Mouse (Mus musculus): ENCODE measurements around the gene Ldha. TPM values are rescaled to one million over a fixed set of nuclear protein-coding genes. Genes with fewer than 3 reads are reported as not detected.
"Not testable (repeated sequence)": the region's sequence is repeated elsewhere in the genome, so short reads cannot be mapped to it uniquely, and the experiment has no call there.

Gene Ldha
- polyA plus RNA-seq, 2 experiments from 2014 or later: 1,036 to 1,248 TPM

DNA sequence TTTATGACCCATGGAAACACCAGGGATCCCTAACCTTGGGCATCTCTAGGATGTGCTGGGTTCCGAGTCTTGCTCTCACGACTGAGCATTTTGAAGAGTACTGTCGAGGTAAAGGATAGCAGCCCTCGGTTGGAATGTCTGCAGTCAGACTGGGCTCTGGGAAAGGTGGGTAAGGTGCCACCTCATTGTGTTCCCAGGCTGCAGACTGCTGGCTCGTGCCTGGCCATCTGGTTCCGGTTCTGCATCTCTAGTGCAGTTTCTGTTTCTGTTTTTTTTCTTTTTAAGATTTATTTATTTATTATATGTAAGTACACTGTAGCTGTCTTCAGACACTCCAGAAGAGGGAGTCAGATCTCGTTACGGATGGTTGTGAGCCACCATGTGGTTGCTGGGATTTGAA is 40.7 kb downstream of the Ldha start:
- not testable (repeated sequence) for ATAC-seq

DNA sequence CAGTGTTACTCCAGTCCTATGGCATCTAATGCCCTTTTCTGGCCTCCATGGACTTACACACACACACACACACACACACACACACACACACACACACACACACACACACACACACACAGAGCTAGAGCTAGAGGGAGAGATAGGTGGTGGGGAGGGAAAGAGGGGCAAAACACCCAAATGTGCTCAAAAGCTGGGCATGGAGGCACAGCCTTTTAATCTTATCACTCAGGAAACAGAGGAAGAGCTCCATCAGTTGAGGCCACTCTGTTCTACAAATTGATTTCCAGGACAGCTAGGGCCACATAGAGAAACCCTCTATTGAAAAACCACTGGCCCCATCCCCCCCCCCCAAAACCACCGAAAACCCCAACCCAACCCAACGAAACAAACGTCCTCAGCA is 42.0 kb downstream of the Ldha start:
- no peak for ATAC-seq

DNA sequence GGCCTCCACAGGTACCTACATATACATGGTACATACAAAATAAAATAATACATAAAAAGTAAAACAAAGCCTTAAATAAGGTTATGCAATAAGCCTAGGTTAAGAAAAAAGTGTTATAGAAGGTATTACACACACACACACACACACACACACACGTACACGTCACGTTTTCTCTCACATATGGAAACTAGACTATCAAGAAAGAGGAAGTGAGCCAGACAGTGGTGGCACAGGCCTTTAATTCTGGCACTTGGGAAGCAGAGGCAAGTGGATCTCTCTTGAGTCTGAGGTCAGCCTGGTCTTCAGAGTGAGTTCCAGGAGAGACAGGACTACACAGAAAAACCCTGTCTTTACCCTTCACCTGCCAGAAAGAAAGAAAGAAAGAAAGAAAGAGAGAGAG is 54.2 kb downstream of the Ldha start:
- no peak for ATAC-seq

DNA sequence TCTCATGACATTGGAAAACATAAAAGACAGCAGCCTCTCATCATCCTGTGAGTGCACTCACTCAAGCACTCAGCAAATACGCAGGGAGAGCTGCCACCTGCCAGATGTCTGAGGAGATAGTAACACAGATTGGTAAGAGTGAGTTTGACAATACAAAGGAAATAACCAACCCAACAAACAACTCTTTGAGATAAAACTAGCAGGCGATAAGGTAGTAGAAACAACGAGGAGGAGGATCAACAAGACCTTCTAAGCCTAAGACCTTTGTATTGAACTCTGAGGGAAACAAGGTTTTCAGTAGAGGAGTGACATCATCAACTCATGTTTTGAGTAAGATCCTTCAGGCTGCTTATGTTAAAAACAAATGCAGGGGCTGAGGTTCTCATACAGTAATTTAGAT is 58.1 kb downstream of the Ldha start:
- ATAC-seq: peak; percentile 73

Other genes with a start within 250 kb of the Ldha start
- gene Sergef, start 201.7 kb upstream of the Ldha start, polyA plus RNA-seq (2017; shearing (Covaris generic)): 10 to 100 TPM; 17.9 to 18.3 TPM
- under 1 TPM in 1 of 2 experiments, not detected in 1; 0.99 TPM for gene Tph1, start 168.9 kb upstream of the Ldha start, polyA plus RNA-seq (2017; shearing (Covaris generic))
- 10 to 100 TPM; 17.6 to 18.9 TPM for gene Saal1, start 130.8 kb upstream of the Ldha start, polyA plus RNA-seq (2017; shearing (Covaris generic))
- gene Saa3, start 125.8 kb upstream of the Ldha start, polyA plus RNA-seq (2017; shearing (Covaris generic)): not detected
- not detected for gene Saa4, start 108.9 kb upstream of the Ldha start, polyA plus RNA-seq (2017; shearing (Covaris generic))
- under 1 TPM in 1 of 2 experiments, not detected in 1; 0.20 TPM for gene Saa1, start 98.5 kb upstream of the Ldha start, polyA plus RNA-seq (2017; shearing (Covaris generic))
- under 1 TPM in 1 of 2 experiments, not detected in 1; 0.25 TPM for gene Saa2, start 89.7 kb upstream of the Ldha start, polyA plus RNA-seq (2017; shearing (Covaris generic))
- gene Hps5, start 45.4 kb upstream of the Ldha start, polyA plus RNA-seq (2017; shearing (Covaris generic)): 10 to 100 TPM; 17.6 to 17.8 TPM
- gene Gtf2h1, start 45.4 kb upstream of the Ldha start, polyA plus RNA-seq (2017; shearing (Covaris generic)): 10 to 100 TPM; 22.9 to 23.4 TPM
- gene Ldhc, start 19.7 kb downstream of the Ldha start, polyA plus RNA-seq (2017; shearing (Covaris generic)): not detected
- 100 to 1,000 TPM in 1 of 2 experiments, 10 to 100 TPM in 1; 85.8 to 103 TPM for gene Tsg101, start 78.5 kb downstream of the Ldha start, polyA plus RNA-seq (2017; shearing (Covaris generic))
- 1 to 10 TPM; 6.4 to 8.0 TPM for gene Uevld, start 117.1 kb downstream of the Ldha start, polyA plus RNA-seq (2017; shearing (Covaris generic))
- gene Gm9999, start 142.1 kb downstream of the Ldha start, polyA plus RNA-seq (2017; shearing (Covaris generic)): not detected
- 10 to 100 TPM; 23.5 to 32.3 TPM for gene Spty2d1, start 166.9 kb downstream of the Ldha start, polyA plus RNA-seq (2017; shearing (Covaris generic))
- gene Tmem86a, start 209.1 kb downstream of the Ldha start, polyA plus RNA-seq (2017; shearing (Covaris generic)): 1 to 10 TPM; 1.0 to 2.9 TPM